In genomic region chr16:44542029-44542690, GRCm38 (mm10) we compare ENCODE assay signal across 9 mouse cellular contexts. TPM values are rescaled to one million over a fixed set of nuclear protein-coding genes. Genes with fewer than 3 reads are reported as not detected.
DNase-seq lines count a peak whose midpoint lies in the region; ATAC-seq and TF ChIP-seq lines count a peak whose summit lies in the region.
"Had no signal": no experiment of that assay in that cellular context is flagged by ENCODE, and none has a peak within 500 bp of the region (broad histone marks: within the 10 kb centered on the region; RNA-seq: fewer than 3 reads in every experiment).

No protein-coding gene starts in this region.

- WGBS in forebrain, embryonic 10.5 days, result 44% methylated on average over 3 of the region's 3 CpGs
- 35% methylated on average over 3 of the region's 3 CpGs for WGBS in forebrain, embryonic 16.5 days
- WGBS in neural tube, embryonic 12.5 days, result 55% methylated on average over 3 of the region's 3 CpGs
- 68% methylated on average over 3 of the region's 3 CpGs for WGBS in hindbrain, embryonic 14.5 days
- 67% methylated on average over 2 of the region's 3 CpGs for WGBS in neural tube, embryonic 14.5 days

- no peaks in the 10 kb centered on the region for H3K9me3 ChIP-seq in forebrain, embryonic 10.5 days
- no peaks in the 10 kb centered on the region for H3K9me3 ChIP-seq in forebrain, embryonic 16.5 days (ENCODE audit: control insufficient read depth, low read length)
- H3K9me3 ChIP-seq in neural tube, embryonic 12.5 days, result no peaks in the 10 kb centered on the region
- no peaks in the 10 kb centered on the region for H3K9me3 ChIP-seq in hindbrain, embryonic 14.5 days (ENCODE audit: control insufficient read depth, low read length)
- no peaks in the 10 kb centered on the region for H3K9me3 ChIP-seq in neural tube, embryonic 14.5 days (ENCODE audit: control insufficient read depth, low read length)

- H3K27me3 ChIP-seq in forebrain, embryonic 10.5 days (ENCODE audit: poor library complexity, severe bottlenecking), result no peaks in the 10 kb centered on the region
- no peaks in the 10 kb centered on the region for H3K27me3 ChIP-seq in forebrain, embryonic 16.5 days (replicated peaks; ENCODE audit: control insufficient read depth, insufficient read depth, low read length)
- no peaks in the 10 kb centered on the region for H3K27me3 ChIP-seq in neural tube, embryonic 12.5 days (replicated peaks)
- no peaks in the 10 kb centered on the region for H3K27me3 ChIP-seq in hindbrain, embryonic 14.5 days (ENCODE audit: control insufficient read depth, insufficient read depth, low read length)
- H3K27me3 ChIP-seq in neural tube, embryonic 14.5 days (ENCODE audit: control insufficient read depth, insufficient read depth, low read length), result no peaks in the 10 kb centered on the region

- no peak for TF ChIP-seq CTCF in left cerebral cortex, adult 2 months (IDR thresholded peaks at IDR 0.05)

- H3K4me1 ChIP-seq in forebrain, embryonic 10.5 days, result peaks cover 98% of the 10 kb centered on the region
- H3K4me1 ChIP-seq in forebrain, embryonic 16.5 days (replicated peaks; ENCODE audit: control insufficient read depth, insufficient read depth, low read length), result peaks cover 61% of the 10 kb centered on the region
- peaks cover 87% of the 10 kb centered on the region for H3K4me1 ChIP-seq in neural tube, embryonic 12.5 days
- H3K4me1 ChIP-seq in hindbrain, embryonic 14.5 days (replicated peaks; ENCODE audit: control insufficient read depth, insufficient read depth, low read length), result peaks cover 68% of the 10 kb centered on the region
- H3K4me1 ChIP-seq in neural tube, embryonic 14.5 days (ENCODE audit: control insufficient read depth, insufficient read depth, low read length), result peaks cover 20% of the 10 kb centered on the region; the same call in 1 of the 2 replicates

- peaks cover 18% of the 10 kb centered on the region for H3K36me3 ChIP-seq in forebrain, embryonic 10.5 days (replicated peaks)
- H3K36me3 ChIP-seq in forebrain, embryonic 16.5 days (ENCODE audit: control insufficient read depth, insufficient read depth), result no peaks in the 10 kb centered on the region
- no peaks in the 10 kb centered on the region for H3K36me3 ChIP-seq in neural tube, embryonic 12.5 days
- H3K36me3 ChIP-seq in hindbrain, embryonic 14.5 days (replicated peaks; ENCODE audit: control insufficient read depth, insufficient read depth), result no peaks in the 10 kb centered on the region
- no peaks in the 10 kb centered on the region for H3K36me3 ChIP-seq in neural tube, embryonic 14.5 days (ENCODE audit: control insufficient read depth, insufficient read depth, low read length)

- no peak overlapping the region for H3K9ac ChIP-seq in forebrain, embryonic 16.5 days (replicated peaks; ENCODE audit: low read depth, low read length)
- no peak overlapping the region for H3K9ac ChIP-seq in neural tube, embryonic 12.5 days
- H3K9ac ChIP-seq in hindbrain, embryonic 14.5 days, result no peak overlapping the region
- H3K9ac ChIP-seq in neural tube, embryonic 14.5 days (replicated peaks; ENCODE audit: low read depth, low read length), result no peak overlapping the region

- ATAC-seq in forebrain, embryonic 16.5 days, result no peak
- no peak for ATAC-seq in neural tube, embryonic 12.5 days (ENCODE audit: low FRiP score, low read depth)
- ATAC-seq in hindbrain, embryonic 14.5 days (ENCODE audit: low FRiP score), result no peak; the same call in 1 of the 2 replicates
- ATAC-seq in neural tube, embryonic 14.5 days (ENCODE audit: low read depth), result no peak
- ATAC-seq: CD4-positive, CD25-positive, alpha-beta regulatory T cell, adult 4 months had no signal

- DNase-seq in forebrain, embryonic 10.5 days (ENCODE audit: extremely low spot score, low spot score), result no peak
- DNase-seq in neural tube, embryonic 10.5 days (ENCODE audit: extremely low spot score, low spot score), result no peak
- no peak for DNase-seq in hindbrain, embryonic 14.5 days (ENCODE audit: low spot score)
- DNase-seq in left cerebral cortex, adult 2 months (ENCODE audit: extremely low spot score in 1 of 2, low spot score in 2 of 2), result no peak
- DNase-seq in left cerebral cortex, postnatal 14 days (ENCODE audit: low spot score in 2 of 2), result no peak

- no peak overlapping the region for H3K4me3 ChIP-seq in forebrain, embryonic 10.5 days
- no peak overlapping the region for H3K4me3 ChIP-seq in forebrain, embryonic 16.5 days (replicated peaks; ENCODE audit: low read length)
- H3K4me3 ChIP-seq in neural tube, embryonic 12.5 days, result no peak overlapping the region
- H3K4me3 ChIP-seq in hindbrain, embryonic 14.5 days (replicated peaks; ENCODE audit: low read length), result no peak overlapping the region
- H3K4me3 ChIP-seq in neural tube, embryonic 14.5 days (ENCODE audit: low read depth, low read length), result no peak overlapping the region
- H3K4me3 ChIP-seq in left cerebral cortex, adult 2 months, result no peak overlapping the region

- intact Hi-C loops in left cerebral cortex, adult 2 months (cut with DNase I), result no loop called here
- intact Hi-C loops in left cerebral cortex, postnatal 14 days (cut with DNase I), result no loop called here

- H3K4me2 ChIP-seq in forebrain, embryonic 16.5 days (ENCODE audit: low read length), result no peak overlapping the region
- H3K4me2 ChIP-seq in neural tube, embryonic 12.5 days (replicated peaks), result 0 out of 2 replicates have a peak overlapping the region, but pooled peaks have one; percentile 19
- H3K4me2 ChIP-seq in hindbrain, embryonic 14.5 days (replicated peaks), result 0 out of 2 replicates have a peak overlapping the region, but pooled peaks have one; percentile 4
- H3K4me2 ChIP-seq in neural tube, embryonic 14.5 days (ENCODE audit: low read depth, low read length), result 0 out of 2 replicates have a peak overlapping the region, but pooled peaks have one; percentile 8

- peak overlapping the region; percentile 71 for H3K27ac ChIP-seq in forebrain, embryonic 10.5 days
- H3K27ac ChIP-seq in forebrain, embryonic 16.5 days (ENCODE audit: low read length), result no peak overlapping the region
- no peak overlapping the region for H3K27ac ChIP-seq in neural tube, embryonic 12.5 days
- peak overlapping the region; percentile 22; the same call in 1 of the 2 replicates for H3K27ac ChIP-seq in hindbrain, embryonic 14.5 days
- H3K27ac ChIP-seq in neural tube, embryonic 14.5 days (ENCODE audit: low read depth, low read length), result no peak overlapping the region
- H3K27ac ChIP-seq in left cerebral cortex, adult 2 months, result no peak overlapping the region; the same call in 1 of the 2 replicates

RNA-seq across cellular contexts. Expression of gene Boc, which starts 16.5 kb away (rescaled TPM):
- polyA plus RNA-seq in forebrain, embryonic 10.5 days (2016; fragmentation: Nextera tagmentation; extraction: Ambion mirVana), result 25.9 TPM in 2 replicates
- 15.2 and 17.6 TPM in 2 replicates for polyA plus RNA-seq in forebrain, embryonic 16.5 days (2015; fragmentation: Nextera tagmentation; extraction: Ambion mirVana)
- 32.1 and 34.3 TPM in 2 replicates for polyA plus RNA-seq in neural tube, embryonic 12.5 days (2016; fragmentation: Nextera tagmentation; extraction: Ambion mirVana)
- 10.1 and 11.8 TPM in 2 replicates for polyA plus RNA-seq in hindbrain, embryonic 14.5 days (2014; fragmentation: Nextera tagmentation; extraction: Ambion mirVana)
- 7.8 and 9.9 TPM in 2 replicates for polyA plus RNA-seq in neural tube, embryonic 14.5 days (2014; fragmentation: Nextera tagmentation; extraction: Ambion mirVana)
- 10 to 100 TPM; 18.7 to 20.0 TPM for total RNA-seq in left cerebral cortex, adult 2 months (2021)
- 10 to 100 TPM; 19.5 to 23.9 TPM for total RNA-seq in left cerebral cortex, postnatal 14 days (2021)

Comparison
In these comparisons a context has a peak if more than half of its experiments do, and no peak if none do; other contexts are left out.
1. H3K27ac ChIP-seq: peak in forebrain, embryonic 10.5 days (single experiment) and hindbrain, embryonic 14.5 days (single experiment); none in forebrain, embryonic 16.5 days (single experiment), neural tube, embryonic 12.5 days (single experiment), neural tube, embryonic 14.5 days (single experiment) and left cerebral cortex, adult 2 months (single experiment).